Mouse (Mus musculus) forebrain, embryonic 12.5 days (tissue): ENCODE results near the gene Fam136a. TPM values are rescaled to one million over a fixed set of nuclear protein-coding genes. Genes with fewer than 3 reads are reported as not detected.

Source experiments
- ATAC-seq: fragments of 200-750 bp; cut with Nextera tagmentation; 2 replicates; pipeline ENCODE4 v1.8.0; 2017; ENCODE audit warnings: moderate TSS enrichment; ENCODE audit not compliant: low FRiP score
- H3K27ac ChIP-seq: fragments of 300-500 bp; sonication (generic); 2 replicates; pipeline ENCODE4 v1.5.1; 2016; ENCODE audit warnings: mild to moderate bottlenecking
- H3K27me3 ChIP-seq: fragments of 300-500 bp; sonication (generic); 2 replicates; pipeline ENCODE4 v1.6.1; 2016; ENCODE audit warnings: mild to moderate bottlenecking
- H3K36me3 ChIP-seq: fragments of 300-500 bp; sonication (generic); replicated peaks from 2 replicates; pipeline ENCODE4 v1.6.1; 2016; ENCODE audit warnings: mild to moderate bottlenecking
- H3K4me1 ChIP-seq: fragments of 300-500 bp; sonication (generic); 2 replicates; pipeline ENCODE4 v1.6.1; 2016
- H3K4me2 ChIP-seq: fragments of 300-500 bp; sonication (generic); 2 replicates; pipeline ENCODE4 v1.6.1; 2016; ENCODE audit warnings: mild to moderate bottlenecking, moderate library complexity
- H3K4me3 ChIP-seq: fragments of 300-500 bp; sonication (generic); replicated peaks from 2 replicates; pipeline ENCODE4 v1.5.1; 2016; ENCODE audit warnings: mild to moderate bottlenecking
- H3K9ac ChIP-seq: fragments of 300-500 bp; sonication (generic); 2 replicates; pipeline ENCODE4 v1.6.1; 2016; ENCODE audit warnings: mild to moderate bottlenecking
- H3K9me3 ChIP-seq: fragments of 300-500 bp; sonication (generic); 2 replicates; pipeline ENCODE4 v1.6.1; 2016
- WGBS: fragments of 180-500 bp; shearing (Covaris S2); methylation state at CpG from one replicate; pipeline ENCODE4 v1.1.7; 2016; 5-methylcytosine and 5-hydroxymethylcytosine counted together
- polyA plus RNA-seq: library from polyadenylated mRNA; unstranded; fragments of >200 nt; fragmentation: Nextera tagmentation; extraction: Ambion mirVana; gene quantifications from 2 replicates; pipeline ENCODE4 v1.2.1, GENCODE M21; 2016

Fam136a gene
- 118 and 131 TPM in 2 replicates for polyA plus RNA-seq

- Histone ChIP-seq H3K9ac (peak within 1 kb of the TSS; percentile 87), H3K4me1 (peaks cover 18% of the 10 kb centered on the region), H3K36me3 (peaks cover 14% of the 10 kb centered on the region), H3K4me2 (peak within 1 kb of the TSS; percentile 83), H3K27ac (peak within 1 kb of the TSS; percentile 76), H3K27me3 (no peaks in the 10 kb centered on the region), H3K9me3 (no peaks in the 10 kb centered on the region), H3K4me3 (peak within 1 kb of the TSS; percentile 72)
- WGBS, result under 1% methylated on average over 68 of the region's 76 CpGs
- peak; percentile 95 for ATAC-seq
These were observed at the start of gene Fam136a for GRCm38 (mm10) chr6:86365371-86366124. Fam136a (plus strand) TSS chr6:86365646.

- H3K27me3 ChIP-seq, result no peaks in the 10 kb centered on the region
- no peaks in the 10 kb centered on the region for H3K4me1 ChIP-seq
- no peaks in the 10 kb centered on the region for H3K9me3 ChIP-seq
- H3K9ac ChIP-seq, result no peak overlapping the region
- no peak overlapping the region for H3K4me3 ChIP-seq
- no peak overlapping the region for H3K4me2 ChIP-seq
- 91% methylated on average over 1 of the region's 1 CpGs for WGBS
- H3K27ac ChIP-seq, result no peak overlapping the region
- H3K36me3 ChIP-seq, result no peaks in the 10 kb centered on the region
- ATAC-seq, result no peak
These were observed 48.4 kb upstream of the Fam136a start for GRCm38 (mm10) chr6:86317066-86317465.

- H3K27ac ChIP-seq, result no peak overlapping the region
- no peak overlapping the region for H3K9ac ChIP-seq
- ATAC-seq, result no peak
- no peaks in the 10 kb centered on the region for H3K4me1 ChIP-seq
- WGBS, result 86% methylated on average over 4 of the region's 4 CpGs
- H3K9me3 ChIP-seq, result no peaks in the 10 kb centered on the region
- no peaks in the 10 kb centered on the region for H3K27me3 ChIP-seq
- H3K4me3 ChIP-seq, result no peak overlapping the region
- H3K4me2 ChIP-seq, result no peak overlapping the region
- H3K36me3 ChIP-seq, result no peaks in the 10 kb centered on the region
These were observed 46.6 kb upstream of the Fam136a start for GRCm38 (mm10) chr6:86318855-86319254.

- Histone ChIP-seq H3K36me3 (no peaks in the 10 kb centered on the region), H3K9ac (no peak overlapping the region), H3K27me3 (no peaks in the 10 kb centered on the region), H3K4me3 (no peak overlapping the region), H3K27ac (no peak overlapping the region), H3K9me3 (no peaks in the 10 kb centered on the region), H3K4me1 (no peaks in the 10 kb centered on the region), H3K4me2 (no peak overlapping the region)
- 88% methylated on average over 4 of the region's 5 CpGs for WGBS
- no peak for ATAC-seq
These were observed 43.3 kb upstream of the Fam136a start for GRCm38 (mm10) chr6:86322031-86322563.

GRCm38 (mm10) chr6:86322991-86323390, 42.5 kb upstream of the Fam136a start:
- no peaks in the 10 kb centered on the region for H3K9me3 ChIP-seq
- H3K27me3 ChIP-seq, result no peaks in the 10 kb centered on the region
- no peaks in the 10 kb centered on the region for H3K36me3 ChIP-seq
- no peaks in the 10 kb centered on the region for H3K4me1 ChIP-seq
- ATAC-seq, result no peak
- no peak overlapping the region for H3K27ac ChIP-seq
- no peak overlapping the region for H3K9ac ChIP-seq
- H3K4me2 ChIP-seq, result no peak overlapping the region
- 88% methylated on average over 9 of the region's 9 CpGs for WGBS
- H3K4me3 ChIP-seq, result no peak overlapping the region

GRCm38 (mm10) chr6:86324400-86324799, 41.0 kb upstream of the Fam136a start:
- Histone ChIP-seq H3K27me3 (no peaks in the 10 kb centered on the region), H3K4me2 (no peak overlapping the region), H3K27ac (no peak overlapping the region), H3K4me1 (peaks cover 2% of the 10 kb centered on the region; the same call in 1 of the 2 replicates), H3K36me3 (no peaks in the 10 kb centered on the region), H3K4me3 (no peak overlapping the region), H3K9me3 (no peaks in the 10 kb centered on the region), H3K9ac (no peak overlapping the region)
- ATAC-seq, result no peak
- 74% methylated on average over 3 of the region's 3 CpGs for WGBS

GRCm38 (mm10) chr6:86325646-86326045, 39.8 kb upstream of the Fam136a start:
- Histone ChIP-seq H3K27ac (no peak overlapping the region), H3K27me3 (no peaks in the 10 kb centered on the region), H3K4me3 (no peak overlapping the region), H3K9me3 (no peaks in the 10 kb centered on the region), H3K4me2 (no peak overlapping the region), H3K9ac (no peak overlapping the region), H3K4me1 (peaks cover 2% of the 10 kb centered on the region; the same call in 1 of the 2 replicates), H3K36me3 (no peaks in the 10 kb centered on the region)
- no peak for ATAC-seq
- whole genome bisulfite sequencing, result 91% methylated on average over 5 of the region's 5 CpGs

- Histone ChIP-seq H3K27me3 (no peaks in the 10 kb centered on the region), H3K4me2 (no peak overlapping the region), H3K27ac (no peak overlapping the region), H3K9ac (no peak overlapping the region), H3K4me3 (no peak overlapping the region), H3K4me1 (peaks cover 2% of the 10 kb centered on the region; the same call in 1 of the 2 replicates), H3K36me3 (no peaks in the 10 kb centered on the region), H3K9me3 (no peaks in the 10 kb centered on the region)
- WGBS, result 95% methylated on average over 18 of the region's 18 CpGs
- no peak for ATAC-seq
These were observed 38.6 kb upstream of the Fam136a start for GRCm38 (mm10) chr6:86326866-86327265.

- H3K36me3 ChIP-seq, result no peaks in the 10 kb centered on the region
- H3K4me2 ChIP-seq, result no peak overlapping the region
- H3K9me3 ChIP-seq, result no peaks in the 10 kb centered on the region
- H3K27ac ChIP-seq, result no peak overlapping the region
- ATAC-seq, result no peak
- H3K27me3 ChIP-seq, result no peaks in the 10 kb centered on the region
- H3K9ac ChIP-seq, result no peak overlapping the region
- WGBS, result 49% methylated on average over 3 of the region's 3 CpGs
- H3K4me1 ChIP-seq, result peaks cover 2% of the 10 kb centered on the region; the same call in 1 of the 2 replicates
- no peak overlapping the region for H3K4me3 ChIP-seq
These were observed 37.1 kb upstream of the Fam136a start for GRCm38 (mm10) chr6:86328369-86328768.

GRCm38 (mm10) chr6:86329943-86330342, 35.5 kb upstream of the Fam136a start:
- Histone ChIP-seq H3K36me3 (no peaks in the 10 kb centered on the region), H3K4me2 (no peak overlapping the region), H3K4me1 (peaks cover 2% of the 10 kb centered on the region; the same call in 1 of the 2 replicates), H3K9ac (no peak overlapping the region), H3K27ac (no peak overlapping the region), H3K27me3 (no peaks in the 10 kb centered on the region), H3K4me3 (no peak overlapping the region), H3K9me3 (no peaks in the 10 kb centered on the region)
- 93% methylated on average over 6 of the region's 6 CpGs for WGBS
- ATAC-seq, result no peak

GRCm38 (mm10) chr6:86335121-86335849, 30.2 kb upstream of the Fam136a start:
- 77% methylated on average over 11 of the region's 11 CpGs for WGBS
- ATAC-seq, result no peak
- Histone ChIP-seq H3K36me3 (no peaks in the 10 kb centered on the region), H3K4me2 (no peak overlapping the region), H3K27ac (no peak overlapping the region), H3K4me3 (no peak overlapping the region), H3K4me1 (no peaks in the 10 kb centered on the region), H3K9me3 (no peaks in the 10 kb centered on the region), H3K9ac (no peak overlapping the region), H3K27me3 (no peaks in the 10 kb centered on the region)

GRCm38 (mm10) chr6:86335860-86336259, 29.6 kb upstream of the Fam136a start:
- ATAC-seq, result no peak
- Histone ChIP-seq H3K4me2 (no peak overlapping the region), H3K36me3 (no peaks in the 10 kb centered on the region), H3K4me3 (no peak overlapping the region), H3K4me1 (no peaks in the 10 kb centered on the region), H3K27me3 (no peaks in the 10 kb centered on the region), H3K9ac (no peak overlapping the region), H3K9me3 (no peaks in the 10 kb centered on the region), H3K27ac (no peak overlapping the region)
- WGBS, result 69% methylated on average over 5 of the region's 5 CpGs
